Mouse (Mus musculus): ENCODE measurements around the gene Celf6. TPM values are rescaled to one million over a fixed set of nuclear protein-coding genes. Genes with fewer than 3 reads are reported as not detected.

The Celf6 gene
- polyA plus RNA-seq, 1 experiment from 2014 or later, result 6.3 TPM

GRCm38 (mm10) chr9:59589703-59590439 is 12.2 kb downstream of the Celf6 start:
- DNase-seq (ENCODE audit: low spot score), result no peak
- 85% methylated on average over 10 of the region's 10 CpGs for whole genome bisulfite sequencing
- no peak overlapping the region for H3K27ac ChIP-seq (ENCODE audit: low read depth, low read length)

GRCm38 (mm10) chr9:59601661-59602060 is 23.9 kb downstream of the Celf6 start:
- no peak overlapping the region for H3K9ac ChIP-seq (ENCODE audit: low read length)
- H3K4me3 ChIP-seq (ENCODE audit: low read depth, low read length), result no peak overlapping the region
- 88% methylated on average over 8 of the region's 8 CpGs for WGBS
- no peaks in the 10 kb centered on the region for H3K36me3 ChIP-seq (ENCODE audit: control insufficient read depth, insufficient read depth, low read length)
- no peaks in the 10 kb centered on the region for H3K9me3 ChIP-seq (ENCODE audit: control insufficient read depth, low read length)
- H3K27ac ChIP-seq (ENCODE audit: low read depth, low read length), result no peak overlapping the region
- ATAC-seq (ENCODE audit: insufficient read depth, low FRiP score, low TSS enrichment), result no peak
- H3K27me3 ChIP-seq (ENCODE audit: control insufficient read depth, insufficient read depth, low read length), result no peaks in the 10 kb centered on the region
- H3K4me1 ChIP-seq (ENCODE audit: control insufficient read depth, insufficient read depth, low read length), result no peaks in the 10 kb centered on the region
- DNase-seq (ENCODE audit: low spot score), result no peak
- H3K4me2 ChIP-seq (ENCODE audit: low read depth), result no peak overlapping the region

More at GRCm38 (mm10) chr9:59589703-59590439, 12.2 kb downstream of the Celf6 start:
- Histone ChIP-seq H3K9me3 (ENCODE audit: control insufficient read depth, low read length) (no peaks in the 10 kb centered on the region), H3K4me1 (ENCODE audit: control insufficient read depth, insufficient read depth, low read length) (0 out of 2 replicates have a peak, but pooled peaks cover 3% of the 10 kb centered on the region), H3K4me2 (ENCODE audit: low read depth) (no peak overlapping the region), H3K4me3 (ENCODE audit: low read depth, low read length) (no peak overlapping the region), H3K36me3 (ENCODE audit: control insufficient read depth, insufficient read depth, low read length) (no peaks in the 10 kb centered on the region), H3K27me3 (ENCODE audit: control insufficient read depth, insufficient read depth, low read length) (no peaks in the 10 kb centered on the region), H3K9ac (ENCODE audit: low read length) (no peak overlapping the region)
- ATAC-seq (ENCODE audit: insufficient read depth, low FRiP score, low TSS enrichment), result no peak

GRCm38 (mm10) chr9:59605967-59606366 is 28.2 kb downstream of the Celf6 start:
- H3K9ac ChIP-seq (ENCODE audit: low read length), result no peak overlapping the region
- no peaks in the 10 kb centered on the region for H3K27me3 ChIP-seq (ENCODE audit: control insufficient read depth, insufficient read depth, low read length)
- no peak overlapping the region for H3K27ac ChIP-seq (ENCODE audit: low read depth, low read length)
- H3K9me3 ChIP-seq (ENCODE audit: control insufficient read depth, low read length), result no peaks in the 10 kb centered on the region
- no peaks in the 10 kb centered on the region for H3K4me1 ChIP-seq (ENCODE audit: control insufficient read depth, insufficient read depth, low read length)
- WGBS, result 58% methylated on average over 6 of the region's 6 CpGs
- H3K4me3 ChIP-seq (ENCODE audit: low read depth, low read length), result no peak overlapping the region
- no peak for DNase-seq (ENCODE audit: low spot score)
- no peaks in the 10 kb centered on the region for H3K36me3 ChIP-seq (ENCODE audit: control insufficient read depth, insufficient read depth, low read length)
- H3K4me2 ChIP-seq (ENCODE audit: low read depth), result no peak overlapping the region
- ATAC-seq (ENCODE audit: insufficient read depth, low FRiP score, low TSS enrichment), result no peak

GRCm38 (mm10) chr9:59610950-59611349 is 33.2 kb downstream of the Celf6 start:
- Histone ChIP-seq H3K9ac (ENCODE audit: low read length) (no peak overlapping the region), H3K36me3 (ENCODE audit: control insufficient read depth, insufficient read depth, low read length) (no peaks in the 10 kb centered on the region), H3K4me1 (ENCODE audit: control insufficient read depth, insufficient read depth, low read length) (no peaks in the 10 kb centered on the region), H3K4me2 (ENCODE audit: low read depth) (no peak overlapping the region), H3K9me3 (ENCODE audit: control insufficient read depth, low read length) (no peaks in the 10 kb centered on the region), H3K27me3 (ENCODE audit: control insufficient read depth, insufficient read depth, low read length) (no peaks in the 10 kb centered on the region), H3K27ac (ENCODE audit: low read depth, low read length) (no peak overlapping the region), H3K4me3 (ENCODE audit: low read depth, low read length) (no peak overlapping the region)
- DNase-seq (ENCODE audit: low spot score) (no peak), ATAC-seq (ENCODE audit: insufficient read depth, low FRiP score, low TSS enrichment) (no peak)
- WGBS, result 90% methylated on average over 2 of the region's 2 CpGs

GRCm38 (mm10) chr9:59615797-59616196 is 38.1 kb downstream of the Celf6 start:
- Histone ChIP-seq H3K36me3 (ENCODE audit: control insufficient read depth, insufficient read depth, low read length) (no peaks in the 10 kb centered on the region), H3K4me1 (ENCODE audit: control insufficient read depth, insufficient read depth, low read length) (0 out of 2 replicates have a peak, but pooled peaks cover 6% of the 10 kb centered on the region), H3K4me2 (ENCODE audit: low read depth) (no peak overlapping the region), H3K27me3 (ENCODE audit: control insufficient read depth, insufficient read depth, low read length) (no peaks in the 10 kb centered on the region), H3K4me3 (ENCODE audit: low read depth, low read length) (no peak overlapping the region), H3K27ac (ENCODE audit: low read depth, low read length) (no peak overlapping the region), H3K9me3 (ENCODE audit: control insufficient read depth, low read length) (no peaks in the 10 kb centered on the region), H3K9ac (ENCODE audit: low read length) (no peak overlapping the region)
- DNase-seq (ENCODE audit: low spot score), result no peak
- 91% methylated on average over 2 of the region's 2 CpGs for WGBS
- no peak for ATAC-seq (ENCODE audit: insufficient read depth, low FRiP score, low TSS enrichment)

GRCm38 (mm10) chr9:59616622-59617306 is 39.0 kb downstream of the Celf6 start, which contains the start of gene Parp6:
Gene Parp6, plus strand, starts transcription at chr9:59617284.
- Histone ChIP-seq H3K9ac (ENCODE audit: low read length) (peak within 1 kb of the TSS; percentile 91), H3K9me3 (ENCODE audit: control insufficient read depth, low read length) (no peaks in the 10 kb centered on the region), H3K27me3 (ENCODE audit: control insufficient read depth, insufficient read depth, low read length) (no peaks in the 10 kb centered on the region), H3K4me3 (ENCODE audit: low read depth, low read length) (peak within 1 kb of the TSS; percentile 87), H3K4me2 (ENCODE audit: low read depth) (peak within 1 kb of the TSS; percentile 50), H3K36me3 (ENCODE audit: control insufficient read depth, insufficient read depth, low read length) (no peaks in the 10 kb centered on the region), H3K4me1 (ENCODE audit: control insufficient read depth, insufficient read depth, low read length) (0 out of 2 replicates have a peak, but pooled peaks cover 6% of the 10 kb centered on the region), H3K27ac (ENCODE audit: low read depth, low read length) (peak within 1 kb of the TSS; percentile 93)
- ATAC-seq (ENCODE audit: insufficient read depth, low FRiP score, low TSS enrichment) (peak; percentile 93), DNase-seq (ENCODE audit: low spot score) (peak; percentile 99)
- 2% methylated on average over 36 of the region's 36 CpGs for WGBS

GRCm38 (mm10) chr9:59617307-59617973 is 39.7 kb downstream of the Celf6 start:
- H3K4me2 ChIP-seq (ENCODE audit: low read depth), result peak overlapping the region; percentile 50
- no peaks in the 10 kb centered on the region for H3K36me3 ChIP-seq (ENCODE audit: control insufficient read depth, insufficient read depth, low read length)
- under 1% methylated on average over 35 of the region's 58 CpGs for WGBS
- peak overlapping the region; percentile 91 for H3K9ac ChIP-seq (ENCODE audit: low read length)
- peak overlapping the region; percentile 93 for H3K27ac ChIP-seq (ENCODE audit: low read depth, low read length)
- peak overlapping the region; percentile 87 for H3K4me3 ChIP-seq (ENCODE audit: low read depth, low read length)
- H3K9me3 ChIP-seq (ENCODE audit: control insufficient read depth, low read length), result no peaks in the 10 kb centered on the region
- no peaks in the 10 kb centered on the region for H3K27me3 ChIP-seq (ENCODE audit: control insufficient read depth, insufficient read depth, low read length)
- DNase-seq (ENCODE audit: low spot score), result no peak
- ATAC-seq (ENCODE audit: insufficient read depth, low FRiP score, low TSS enrichment), result peak; percentile 91
- H3K4me1 ChIP-seq (ENCODE audit: control insufficient read depth, insufficient read depth, low read length), result 0 out of 2 replicates have a peak, but pooled peaks cover 6% of the 10 kb centered on the region

GRCm38 (mm10) chr9:59638372-59638771 is 60.7 kb downstream of the Celf6 start:
- Histone ChIP-seq H3K9ac (ENCODE audit: low read length) (no peak overlapping the region), H3K36me3 (ENCODE audit: control insufficient read depth, insufficient read depth, low read length) (peaks cover 14% of the 10 kb centered on the region), H3K27me3 (ENCODE audit: control insufficient read depth, insufficient read depth, low read length) (no peaks in the 10 kb centered on the region), H3K27ac (ENCODE audit: low read depth, low read length) (no peak overlapping the region), H3K9me3 (ENCODE audit: control insufficient read depth, low read length) (no peaks in the 10 kb centered on the region), H3K4me2 (ENCODE audit: low read depth) (no peak overlapping the region), H3K4me3 (ENCODE audit: low read depth, low read length) (no peak overlapping the region), H3K4me1 (ENCODE audit: control insufficient read depth, insufficient read depth, low read length) (no peaks in the 10 kb centered on the region)
- no peak for DNase-seq (ENCODE audit: low spot score)
- WGBS, result 88% methylated on average over 1 of the region's 1 CpGs
- no peak for ATAC-seq (ENCODE audit: insufficient read depth, low FRiP score, low TSS enrichment)

Data from neural tube, embryonic 11.5 days (tissue).